Mouse (Mus musculus): ENCODE results near the gene Inhbc.

DNA sequence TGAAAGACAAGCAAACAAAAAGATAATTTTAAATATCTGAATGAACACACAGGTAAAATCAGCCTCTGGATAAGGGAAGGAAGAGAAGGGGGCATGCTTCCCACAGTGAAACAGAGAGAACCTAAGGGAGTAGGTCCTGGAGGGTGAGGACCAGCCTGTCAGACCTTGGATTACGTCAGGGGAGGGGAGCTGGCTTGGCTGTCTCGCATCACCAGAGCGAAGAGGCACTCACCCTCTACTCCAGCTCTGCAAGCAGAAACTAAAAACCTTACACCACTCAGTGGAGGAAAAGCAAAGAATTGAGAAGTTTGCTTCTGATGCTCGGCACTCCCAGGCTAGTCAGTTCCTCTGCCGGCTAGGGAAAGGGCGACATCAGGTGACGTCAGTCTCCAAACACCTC, 50.3 kb downstream of the Inhbc start:
- TF ChIP-seq JUND (conservative IDR thresholded peaks at IDR 0.05; ENCODE audit: low read depth, low read length) (no peak), NRF1 (IDR thresholded peaks at IDR 0.05; ENCODE audit: low read depth, low read length) (no peak), USF1 (IDR thresholded peaks at IDR 0.05; ENCODE audit: low read depth, low read length) (no peak), EP300 (IDR thresholded peaks at IDR 0.05; ENCODE audit: low read length) (no peak), POLR2A (IDR thresholded peaks at IDR 0.05; ENCODE audit: low read depth, low read length) (no peak)
